Mouse (Mus musculus) cerebellum, adult 2 months (tissue): ENCODE results near the gene Itga11. TPM values are rescaled to one million over a fixed set of nuclear protein-coding genes. Genes with fewer than 3 reads are reported as not detected.

Experiments
- DNase-seq, 2 experiments: peaks; one replicate each; pipeline ENCODE4 v3.0.0; 2021
- H3K27ac ChIP-seq: fragments of 200-500 bp; 2 replicates; pipeline ENCODE4 v1.5.1; 2012; ENCODE audit warnings: low read length, control low read depth, inconsistent platforms; ENCODE audit not compliant: insufficient read depth
- H3K27me3 ChIP-seq: fragments of 200-500 bp; 2 replicates; pipeline ENCODE4 v1.6.1; 2012; ENCODE audit warnings: inconsistent platforms, mild to moderate bottlenecking, low read length, moderate library complexity; ENCODE audit not compliant: control insufficient read depth, insufficient read depth
- H3K4me1 ChIP-seq: fragments of 200-500 bp; 2 replicates; pipeline ENCODE4 v1.6.1; 2011; ENCODE audit warnings: low read length; ENCODE audit not compliant: control insufficient read depth, insufficient read depth
- H3K4me3 ChIP-seq: fragments of 200-500 bp; replicated peaks from 2 replicates; pipeline ENCODE3; 2011; ENCODE audit warnings: mild to moderate bottlenecking, low read depth, low read length, control low read depth; ENCODE audit not compliant: insufficient read depth
- CTCF ChIP-seq: fragments of 200-500 bp; IDR thresholded peaks from 2 replicates; pipeline ENCODE4 v1.5.1; 2011; ENCODE audit warnings: low read depth, mild to moderate bottlenecking, control low read depth, low read length, moderate library complexity, borderline replicate concordance; ENCODE audit not compliant: insufficient read depth
- POLR2A ChIP-seq: fragments of 200-500 bp; IDR thresholded peaks from 2 replicates; pipeline ENCODE4 v1.6.1; 2011; ENCODE audit warnings: low read length, control low read depth, borderline replicate concordance; ENCODE audit not compliant: insufficient read depth
- WGBS: fragments of 180-500 bp; shearing (Covaris S2); methylation state at CpG from one replicate; pipeline ENCODE4 v1.1.7; 2018; 5-methylcytosine and 5-hydroxymethylcytosine counted together
- polyA plus RNA-seq: library from polyadenylated mRNA; depleted of rRNA; stranded (reverse); fragments of >200 nt; gene quantifications from 2 replicates; pipeline ENCODE4 v1.2.3, GENCODE M21; 2012

Itga11 gene
- polyA plus RNA-seq, 1 experiment: 0.29 TPM

GRCm38 (mm10) chr9:62665892-62666291 is 11.7 kb upstream of the Itga11 start:
- H3K4me3 ChIP-seq: no peak overlapping the region
- no peaks in the 10 kb centered on the region for H3K4me1 ChIP-seq
- H3K27me3 ChIP-seq: no peaks in the 10 kb centered on the region
- no peak overlapping the region for H3K27ac ChIP-seq
- no peak for TF ChIP-seq POLR2A
- TF ChIP-seq CTCF: no peak
- 82% methylated on average over 4 of the region's 4 CpGs for WGBS
- no peak for DNase-seq

DNA sequence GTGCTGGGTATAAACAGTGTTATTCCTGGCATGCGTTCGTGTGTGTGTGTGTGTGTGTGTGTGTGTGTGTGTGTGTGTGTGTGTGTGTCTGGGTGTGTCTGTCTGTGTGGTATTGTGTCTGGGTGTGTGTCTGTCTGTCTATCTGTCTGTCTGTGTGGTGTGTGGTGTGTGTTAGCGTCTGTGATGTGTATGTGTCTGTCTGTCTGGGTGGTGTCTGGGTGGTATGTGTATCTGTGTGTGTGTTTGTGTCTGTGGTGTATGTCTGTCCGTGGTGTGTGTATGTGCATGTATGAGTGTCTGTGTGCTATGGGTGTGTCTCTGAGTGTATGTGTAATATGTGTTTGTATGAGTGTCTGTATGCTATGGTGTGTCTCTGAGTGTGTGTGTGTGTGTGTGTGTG is 9.1 kb upstream of the Itga11 start:
- no peak overlapping the region for H3K27ac ChIP-seq
- H3K4me3 ChIP-seq: no peak overlapping the region
- no peaks in the 10 kb centered on the region for H3K27me3 ChIP-seq
- whole genome bisulfite sequencing: 94% methylated on average over 4 of the region's 4 CpGs
- H3K4me1 ChIP-seq: no peaks in the 10 kb centered on the region
- TF ChIP-seq CTCF: no peak
- TF ChIP-seq POLR2A: no peak
- DNase-seq: no peak

DNA sequence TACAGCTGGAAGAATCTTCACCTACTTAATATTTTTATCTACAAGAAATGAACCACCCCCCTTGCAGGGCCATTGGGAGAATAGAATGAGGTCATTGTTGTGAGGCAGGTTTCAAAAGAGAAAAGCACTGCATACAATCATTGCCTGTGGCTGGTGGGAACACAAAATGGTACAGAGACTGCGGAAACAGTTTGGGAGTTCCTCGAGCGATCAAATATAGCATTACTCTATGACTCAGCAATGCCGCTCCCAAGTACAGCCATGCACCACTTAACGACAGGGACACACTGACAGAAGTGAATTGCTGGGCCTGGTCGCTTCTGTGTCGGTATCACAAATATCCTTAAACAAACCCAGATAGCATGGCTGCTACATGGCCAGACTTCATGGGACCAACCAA is 4.4 kb upstream of the Itga11 start:
- DNase-seq: no peak

GRCm38 (mm10) chr9:62675172-62675571 is 2.5 kb upstream of the Itga11 start:
- no peak overlapping the region for H3K4me3 ChIP-seq
- no peak for DNase-seq
- no peak for TF ChIP-seq POLR2A
- TF ChIP-seq CTCF: no peak
- H3K27me3 ChIP-seq: peaks cover 4% of the 10 kb centered on the region; the same call in 1 of the 2 replicates
- WGBS: 90% methylated on average over 1 of the region's 1 CpGs
- no peak overlapping the region for H3K27ac ChIP-seq
- no peaks in the 10 kb centered on the region for H3K4me1 ChIP-seq

More for the DNA sequence above, 4.4 kb upstream of the Itga11 start:
- TF ChIP-seq CTCF: no peak
- TF ChIP-seq POLR2A: no peak
- 91% methylated on average over 7 of the region's 7 CpGs for WGBS
- Histone ChIP-seq H3K27me3 (peaks cover 4% of the 10 kb centered on the region; the same call in 1 of the 2 replicates), H3K27ac (no peak overlapping the region), H3K4me3 (no peak overlapping the region), H3K4me1 (no peaks in the 10 kb centered on the region)

DNA sequence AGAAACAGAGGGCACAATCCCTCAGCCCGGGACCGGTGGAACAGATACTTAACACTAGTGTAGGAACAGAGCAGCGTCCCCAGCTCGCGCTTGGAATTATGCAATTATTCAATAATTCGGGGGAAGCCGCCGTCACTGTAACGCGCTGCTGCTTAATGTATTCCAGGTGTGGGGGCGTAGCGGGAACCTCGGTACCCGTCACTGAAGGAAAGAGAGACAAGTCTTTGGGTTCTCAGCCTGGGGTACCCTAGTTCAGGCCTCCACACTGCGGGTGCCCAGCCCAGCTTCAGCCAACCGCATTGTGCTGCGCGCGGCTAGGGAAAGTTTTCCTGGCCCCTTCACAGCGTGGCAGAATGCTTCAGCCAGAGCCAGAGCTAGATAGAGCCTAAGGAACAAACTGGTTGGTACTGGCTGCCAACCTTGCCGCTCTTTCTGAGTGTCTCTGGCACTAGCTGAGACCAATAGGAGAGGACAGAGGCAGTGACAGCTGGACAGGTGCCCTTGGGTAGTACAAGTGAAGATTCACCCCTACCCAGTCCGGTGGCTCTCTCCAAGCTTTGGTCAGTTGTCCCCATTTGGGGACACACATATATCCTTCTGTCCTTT is 1.0 kb downstream of the Itga11 start:
- no peak for TF ChIP-seq CTCF
- TF ChIP-seq POLR2A: no peak
- WGBS: 2% methylated on average over 22 of the region's 22 CpGs
- no peaks in the 10 kb centered on the region for H3K4me1 ChIP-seq

DNA sequence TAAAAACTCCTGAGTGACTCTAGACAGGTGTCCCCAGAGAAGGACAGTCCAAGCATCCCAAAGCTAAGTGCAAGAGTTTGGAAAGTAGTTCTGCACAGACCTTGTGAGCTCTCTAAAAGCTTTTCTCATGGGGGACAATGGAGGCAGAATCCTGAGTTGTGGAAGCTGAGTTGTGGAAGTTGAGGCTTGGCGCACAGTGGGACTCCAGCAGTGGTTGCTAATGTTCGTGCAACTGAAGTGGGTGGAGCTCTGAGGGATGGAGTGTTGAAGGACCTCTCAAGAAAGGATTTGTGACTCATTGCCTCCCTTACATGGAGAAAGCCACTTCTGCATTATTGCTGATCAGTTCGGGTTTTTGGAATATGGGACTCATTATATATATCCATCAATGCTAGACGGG is 1.8 kb downstream of the Itga11 start:
- Histone ChIP-seq H3K4me3 (no peak overlapping the region), H3K27me3 (peaks cover 4% of the 10 kb centered on the region; the same call in 1 of the 2 replicates), H3K27ac (no peak overlapping the region), H3K4me1 (no peaks in the 10 kb centered on the region)
- TF ChIP-seq CTCF (no peak), POLR2A (no peak)
- 82% methylated on average over 4 of the region's 4 CpGs for WGBS
- DNase-seq: no peak

More for the DNA sequence above, 1.0 kb downstream of the Itga11 start:
- H3K4me3 ChIP-seq: no peak overlapping the region
- H3K27me3 ChIP-seq: peaks cover 4% of the 10 kb centered on the region; the same call in 1 of the 2 replicates
- no peak for DNase-seq
- H3K27ac ChIP-seq: no peak overlapping the region

DNA sequence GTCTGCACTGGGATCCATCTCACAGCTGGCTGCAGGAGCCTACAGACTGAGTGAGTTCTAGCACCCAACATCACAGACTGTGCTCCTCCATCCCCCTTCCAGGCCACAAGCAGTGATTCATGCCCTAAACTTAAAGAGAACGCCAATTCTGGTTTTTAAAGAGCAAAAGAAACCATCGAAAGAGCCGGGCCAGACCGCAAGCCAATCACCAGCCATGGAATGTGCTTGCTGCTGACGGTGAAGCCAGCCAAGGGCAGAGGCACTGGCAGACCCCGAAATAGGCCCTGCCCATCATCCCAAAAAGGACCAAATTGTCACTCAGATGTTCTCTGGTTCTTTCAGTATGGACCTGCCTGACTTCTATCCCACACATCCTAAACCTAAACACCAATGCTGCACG is 6.7 kb downstream of the Itga11 start:
- Histone ChIP-seq H3K27me3 (no peaks in the 10 kb centered on the region), H3K4me1 (no peaks in the 10 kb centered on the region), H3K27ac (no peak overlapping the region), H3K4me3 (no peak overlapping the region)
- no peak for DNase-seq
- TF ChIP-seq CTCF (no peak), POLR2A (no peak)
- WGBS: 78% methylated on average over 7 of the region's 7 CpGs

- 93% methylated on average over 10 of the region's 10 CpGs for WGBS
Measured at GRCm38 (mm10) chr9:62689748-62690147, 12.1 kb downstream of the Itga11 start.

More at GRCm38 (mm10) chr9:62689748-62690147, 12.1 kb downstream of the Itga11 start:
- Histone ChIP-seq H3K4me1 (no peaks in the 10 kb centered on the region), H3K27ac (no peak overlapping the region), H3K27me3 (no peaks in the 10 kb centered on the region), H3K4me3 (no peak overlapping the region)
- DNase-seq: no peak
- TF ChIP-seq POLR2A (no peak), CTCF (no peak)
